Mouse (Mus musculus): ENCODE data around the gene Ano10. TPM values are rescaled to one million over a fixed set of nuclear protein-coding genes. Genes with fewer than 3 reads are reported as not detected.

Ano10 gene
- polyA plus RNA-seq, 1 experiment: 31.3 TPM

DNA sequence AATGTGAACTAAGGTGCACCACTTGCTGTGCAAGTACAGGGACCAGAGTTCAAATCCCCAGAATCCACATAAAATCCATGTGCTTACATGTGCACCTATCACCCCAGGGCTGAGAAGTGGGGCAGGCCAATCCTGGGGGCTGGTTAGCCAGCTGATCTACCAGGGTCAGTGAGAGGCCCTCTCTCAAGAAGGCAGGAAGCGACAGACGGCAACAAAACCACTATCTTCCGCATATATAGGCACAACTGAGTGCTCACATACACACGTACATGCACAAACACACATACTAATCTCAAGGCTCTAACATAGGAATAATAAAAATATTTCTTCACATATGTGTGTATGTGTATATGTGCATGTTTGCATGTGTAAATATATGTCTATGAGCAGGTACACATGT is 67.8 kb downstream of the Ano10 start:
- no peak overlapping the region for H3K4me3 ChIP-seq (replicated peaks; ENCODE audit: insufficient read depth, low read depth, low read length)
- no peak for DNase-seq
- H3K27ac ChIP-seq (ENCODE audit: insufficient read depth, low read length): no peak overlapping the region
- 97% methylated on average over 4 of the region's 4 CpGs for WGBS
- TF ChIP-seq POLR2A (IDR thresholded peaks at IDR 0.05; ENCODE audit: borderline replicate concordance, insufficient read depth, low read length) (no peak), CTCF (IDR thresholded peaks at IDR 0.05; ENCODE audit: borderline replicate concordance, insufficient read depth, low read depth, low read length) (no peak)
- H3K27me3 ChIP-seq (ENCODE audit: control insufficient read depth, insufficient read depth, low read length): no peaks in the 10 kb centered on the region
- peaks cover 9% of the 10 kb centered on the region for H3K4me1 ChIP-seq (ENCODE audit: control insufficient read depth, insufficient read depth, low read length)

DNA sequence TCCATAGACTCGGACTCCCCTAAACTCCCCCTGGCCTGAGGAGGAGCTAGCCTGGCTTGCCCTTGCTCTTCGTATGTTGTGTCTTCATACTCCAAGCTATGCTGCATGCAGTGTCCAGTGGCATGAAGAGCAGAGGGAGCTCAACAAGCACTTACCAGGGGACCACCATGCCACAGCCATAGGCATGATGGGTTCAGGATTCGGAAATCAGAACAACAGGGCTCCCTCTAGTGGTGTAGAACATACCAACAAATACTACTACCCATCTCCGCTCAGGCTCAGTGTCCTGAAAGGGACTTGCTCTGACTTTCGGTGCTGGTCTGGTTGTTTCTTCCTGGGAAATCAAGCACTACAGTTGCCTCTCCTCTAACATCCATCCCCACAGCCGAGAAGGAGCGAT is 68.9 kb downstream of the Ano10 start:
- Histone ChIP-seq H3K27me3 (ENCODE audit: control insufficient read depth, insufficient read depth, low read length) (no peaks in the 10 kb centered on the region), H3K4me3 (replicated peaks; ENCODE audit: insufficient read depth, low read depth, low read length) (no peak overlapping the region), H3K4me1 (ENCODE audit: control insufficient read depth, insufficient read depth, low read length) (peaks cover 9% of the 10 kb centered on the region), H3K27ac (ENCODE audit: insufficient read depth, low read length) (no peak overlapping the region)
- DNase-seq: peak in 1 of 2 experiments; percentile 46
- WGBS: 49% methylated on average over 7 of the region's 7 CpGs
- TF ChIP-seq CTCF (IDR thresholded peaks at IDR 0.05; ENCODE audit: borderline replicate concordance, insufficient read depth, low read depth, low read length) (peak; percentile 75), POLR2A (IDR thresholded peaks at IDR 0.05; ENCODE audit: borderline replicate concordance, insufficient read depth, low read length) (no peak)

DNA sequence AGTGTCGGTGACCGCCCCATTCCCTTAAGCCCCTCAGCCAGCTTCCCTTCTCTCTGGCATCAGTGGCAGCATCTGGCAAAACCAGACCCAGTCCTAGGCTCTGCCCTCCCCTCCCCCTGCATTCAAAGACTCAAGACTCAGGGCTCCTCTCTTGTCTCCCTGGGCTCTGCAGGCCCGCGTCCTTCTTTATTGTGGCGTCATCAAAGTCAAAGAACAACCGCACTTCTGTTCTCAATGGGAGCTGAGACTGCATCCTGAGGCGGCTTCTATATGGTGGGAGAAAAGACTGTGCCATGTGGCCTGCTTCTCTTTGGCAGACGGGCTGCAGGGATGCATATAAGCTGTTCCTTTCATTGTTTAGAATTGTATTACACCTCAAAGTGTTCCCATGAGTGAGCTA is 71.2 kb downstream of the Ano10 start:
- 66% methylated on average over 8 of the region's 8 CpGs for WGBS
- TF ChIP-seq CTCF (IDR thresholded peaks at IDR 0.05; ENCODE audit: borderline replicate concordance, insufficient read depth, low read depth, low read length) (no peak), POLR2A (IDR thresholded peaks at IDR 0.05; ENCODE audit: borderline replicate concordance, insufficient read depth, low read length) (no peak)
- Histone ChIP-seq H3K27me3 (ENCODE audit: control insufficient read depth, insufficient read depth, low read length) (no peaks in the 10 kb centered on the region), H3K4me3 (replicated peaks; ENCODE audit: insufficient read depth, low read depth, low read length) (no peak overlapping the region), H3K27ac (ENCODE audit: insufficient read depth, low read length) (no peak overlapping the region), H3K4me1 (ENCODE audit: control insufficient read depth, insufficient read depth, low read length) (peaks cover 9% of the 10 kb centered on the region)
- no peak for DNase-seq

DNA sequence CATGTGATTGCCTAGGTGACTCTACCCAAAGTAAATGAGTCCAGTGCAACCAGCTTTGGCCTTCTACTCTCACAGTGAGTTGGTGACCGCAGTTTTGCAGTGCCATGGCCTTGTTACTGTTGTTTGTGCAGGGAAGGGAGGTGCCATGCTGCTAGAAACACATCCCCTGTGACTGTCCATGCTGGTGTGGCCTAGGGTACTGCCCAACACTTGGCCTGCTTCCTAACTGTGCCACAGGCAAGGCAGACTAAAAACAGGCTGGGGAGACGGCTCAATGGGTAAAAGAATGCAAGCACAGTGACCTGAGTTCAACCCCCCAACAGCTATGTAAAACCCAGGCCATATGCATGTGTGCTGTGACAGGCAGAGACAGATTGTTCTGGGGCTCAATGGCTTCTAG is 74.3 kb downstream of the Ano10 start:
- TF ChIP-seq POLR2A (IDR thresholded peaks at IDR 0.05; ENCODE audit: borderline replicate concordance, insufficient read depth, low read length): no peak
- TF ChIP-seq CTCF (IDR thresholded peaks at IDR 0.05; ENCODE audit: borderline replicate concordance, insufficient read depth, low read depth, low read length): no peak
- no peak for DNase-seq
- WGBS: 68% methylated on average over 2 of the region's 2 CpGs
- no peak overlapping the region for H3K27ac ChIP-seq (ENCODE audit: insufficient read depth, low read length)
- H3K4me1 ChIP-seq (ENCODE audit: control insufficient read depth, insufficient read depth, low read length): peaks cover 4% of the 10 kb centered on the region; the same call in 1 of the 2 replicates
- H3K27me3 ChIP-seq (ENCODE audit: control insufficient read depth, insufficient read depth, low read length): no peaks in the 10 kb centered on the region
- no peak overlapping the region for H3K4me3 ChIP-seq (replicated peaks; ENCODE audit: insufficient read depth, low read depth, low read length)

DNA sequence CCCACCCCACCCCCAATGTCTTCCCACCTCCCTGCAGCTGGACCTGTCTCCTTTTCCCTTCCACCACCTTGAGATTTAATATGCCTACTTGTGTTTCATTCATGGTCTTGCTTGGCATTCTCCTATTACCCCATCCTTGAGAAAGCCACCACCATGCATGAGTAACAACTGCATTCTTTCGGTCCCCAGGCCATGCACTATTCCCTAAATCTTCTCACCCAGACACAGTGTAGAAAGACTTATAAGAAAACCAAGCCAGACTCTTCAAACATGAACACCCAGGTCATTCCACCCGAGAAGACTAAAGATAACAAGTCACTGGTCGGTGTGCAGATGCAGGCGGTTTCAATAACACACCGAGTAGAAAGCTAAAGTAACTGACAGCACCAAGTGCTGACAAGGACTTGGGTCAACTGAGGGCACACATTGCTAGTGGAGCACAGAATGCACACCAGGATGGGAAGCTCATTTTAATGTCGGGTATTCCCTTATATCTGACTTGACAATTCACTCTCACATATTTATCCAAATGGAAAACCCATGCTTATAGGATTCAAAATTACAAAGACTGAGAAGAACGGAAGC is 77.2 kb downstream of the Ano10 start:
- no peak overlapping the region for H3K27ac ChIP-seq (ENCODE audit: insufficient read depth, low read length)
- no peaks in the 10 kb centered on the region for H3K4me1 ChIP-seq (ENCODE audit: control insufficient read depth, insufficient read depth, low read length)
- no peaks in the 10 kb centered on the region for H3K27me3 ChIP-seq (ENCODE audit: control insufficient read depth, insufficient read depth, low read length)
- DNase-seq: no peak
- 92% methylated on average over 7 of the region's 7 CpGs for WGBS
- no peak for TF ChIP-seq CTCF (IDR thresholded peaks at IDR 0.05; ENCODE audit: borderline replicate concordance, insufficient read depth, low read depth, low read length)
- TF ChIP-seq POLR2A (IDR thresholded peaks at IDR 0.05; ENCODE audit: borderline replicate concordance, insufficient read depth, low read length): no peak
- no peak overlapping the region for H3K4me3 ChIP-seq (replicated peaks; ENCODE audit: insufficient read depth, low read depth, low read length)

DNA sequence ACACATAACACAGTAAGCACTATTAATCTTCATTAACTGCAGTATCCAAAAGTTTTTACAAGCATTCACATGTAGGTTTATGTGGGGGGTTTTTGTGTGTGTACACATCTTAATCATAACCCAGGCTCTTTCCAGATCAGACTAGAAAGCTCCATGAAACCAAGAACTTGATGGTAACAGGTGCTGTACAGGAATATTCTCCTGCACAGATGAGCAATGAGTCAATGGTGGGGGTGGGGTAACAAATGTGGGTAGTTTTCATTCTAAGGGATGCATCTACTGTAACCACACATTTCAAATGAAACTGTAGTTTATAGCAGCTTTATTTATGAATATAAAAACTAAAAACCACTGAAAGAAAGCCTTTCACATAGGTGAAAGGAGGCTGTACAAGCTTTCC is 79.1 kb downstream of the Ano10 start:
- H3K4me1 ChIP-seq (ENCODE audit: control insufficient read depth, insufficient read depth, low read length): no peaks in the 10 kb centered on the region
- DNase-seq: no peak
- H3K27me3 ChIP-seq (ENCODE audit: control insufficient read depth, insufficient read depth, low read length): no peaks in the 10 kb centered on the region
- no peak overlapping the region for H3K4me3 ChIP-seq (replicated peaks; ENCODE audit: insufficient read depth, low read depth, low read length)
- no peak overlapping the region for H3K27ac ChIP-seq (ENCODE audit: insufficient read depth, low read length)
- TF ChIP-seq POLR2A (IDR thresholded peaks at IDR 0.05; ENCODE audit: borderline replicate concordance, insufficient read depth, low read length) (no peak), CTCF (IDR thresholded peaks at IDR 0.05; ENCODE audit: borderline replicate concordance, insufficient read depth, low read depth, low read length) (no peak)

DNA sequence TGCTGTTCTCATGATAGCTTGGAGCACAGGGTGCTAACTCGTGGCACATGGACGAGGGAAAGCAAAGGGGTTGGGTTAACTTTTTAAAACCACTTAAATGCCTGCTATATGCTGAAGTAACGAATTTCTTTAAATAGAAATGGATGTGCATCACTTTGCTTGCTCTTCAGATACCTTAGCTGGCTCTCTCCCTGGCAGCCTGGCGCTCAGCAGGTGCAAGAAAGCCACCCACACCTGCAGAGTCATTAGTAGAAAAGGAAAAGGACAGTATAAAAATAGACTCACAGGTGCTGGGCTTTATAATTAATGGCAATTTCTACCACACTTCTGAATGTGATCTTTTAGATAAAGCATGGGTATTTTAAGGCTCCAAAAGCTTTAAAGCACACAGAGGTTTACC is 85.9 kb downstream of the Ano10 start:
- Histone ChIP-seq H3K4me1 (ENCODE audit: control insufficient read depth, insufficient read depth, low read length) (peaks cover 23% of the 10 kb centered on the region), H3K27me3 (ENCODE audit: control insufficient read depth, insufficient read depth, low read length) (no peaks in the 10 kb centered on the region), H3K27ac (ENCODE audit: insufficient read depth, low read length) (no peak overlapping the region), H3K4me3 (replicated peaks; ENCODE audit: insufficient read depth, low read depth, low read length) (no peak overlapping the region)
- peak in 1 of 2 experiments; percentile 61 for DNase-seq
- WGBS: 40% methylated on average over 4 of the region's 4 CpGs
- TF ChIP-seq POLR2A (IDR thresholded peaks at IDR 0.05; ENCODE audit: borderline replicate concordance, insufficient read depth, low read length) (no peak), CTCF (IDR thresholded peaks at IDR 0.05; ENCODE audit: borderline replicate concordance, insufficient read depth, low read depth, low read length) (no peak)

DNA sequence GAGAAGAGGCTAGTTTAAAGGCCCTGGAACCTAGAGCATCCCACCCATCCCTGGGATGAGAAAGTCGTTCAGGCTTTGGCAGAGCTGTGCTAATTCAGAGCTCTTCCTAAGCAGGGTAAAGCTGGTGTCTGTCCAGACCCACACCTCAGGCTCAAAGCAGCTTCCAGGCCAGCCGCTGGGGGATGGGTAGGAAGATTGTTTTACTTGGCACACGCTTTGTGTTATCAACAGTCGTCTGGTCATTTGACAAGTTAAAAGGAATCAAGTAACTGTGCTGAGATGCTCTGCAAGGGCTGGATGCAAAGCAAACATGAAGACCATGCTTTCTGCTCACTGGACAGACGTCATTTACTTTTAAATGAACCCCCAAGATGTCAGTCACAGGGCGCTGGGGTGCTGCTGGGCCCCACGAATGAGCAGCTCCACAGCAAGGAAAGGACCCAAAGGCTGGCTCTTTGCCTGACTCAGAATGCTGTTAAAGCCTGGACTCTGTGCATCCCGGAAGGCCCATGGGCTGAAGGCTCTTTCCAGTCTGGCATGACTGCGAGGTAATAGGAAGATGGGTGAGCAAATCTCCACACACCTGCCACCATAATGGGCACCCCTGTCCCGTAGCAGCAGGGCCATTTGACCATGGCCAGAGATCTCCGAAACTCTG is 88.6 kb downstream of the Ano10 start:
- H3K4me3 ChIP-seq (replicated peaks; ENCODE audit: insufficient read depth, low read depth, low read length): no peak overlapping the region
- TF ChIP-seq POLR2A (IDR thresholded peaks at IDR 0.05; ENCODE audit: borderline replicate concordance, insufficient read depth, low read length) (no peak), CTCF (IDR thresholded peaks at IDR 0.05; ENCODE audit: borderline replicate concordance, insufficient read depth, low read depth, low read length) (no peak)
- no peaks in the 10 kb centered on the region for H3K27me3 ChIP-seq (ENCODE audit: control insufficient read depth, insufficient read depth, low read length)
- DNase-seq: no peak
- 49% methylated on average over 11 of the region's 11 CpGs for WGBS
- no peak overlapping the region for H3K27ac ChIP-seq (ENCODE audit: insufficient read depth, low read length)
- H3K4me1 ChIP-seq (ENCODE audit: control insufficient read depth, insufficient read depth, low read length): peaks cover 23% of the 10 kb centered on the region

All from cerebellum, adult 2 months (tissue).